Mouse (Mus musculus) frontal cortex, postnatal 10 days (tissue): Measurements from ENCODE around the gene Mlc1.

Experiments used
- DNase-seq, 2 experiments: peaks; one replicate each; pipeline ENCODE4 v3.0.0; 2022; ENCODE audit warnings: low spot score in 2 of 2, mixed read lengths in 1 of 2

Gene Mlc1

GRCm38 (mm10) chr15:88937291-88937650, 41.5 kb downstream of the Mlc1 start:
- no peak for DNase-seq

DNA sequence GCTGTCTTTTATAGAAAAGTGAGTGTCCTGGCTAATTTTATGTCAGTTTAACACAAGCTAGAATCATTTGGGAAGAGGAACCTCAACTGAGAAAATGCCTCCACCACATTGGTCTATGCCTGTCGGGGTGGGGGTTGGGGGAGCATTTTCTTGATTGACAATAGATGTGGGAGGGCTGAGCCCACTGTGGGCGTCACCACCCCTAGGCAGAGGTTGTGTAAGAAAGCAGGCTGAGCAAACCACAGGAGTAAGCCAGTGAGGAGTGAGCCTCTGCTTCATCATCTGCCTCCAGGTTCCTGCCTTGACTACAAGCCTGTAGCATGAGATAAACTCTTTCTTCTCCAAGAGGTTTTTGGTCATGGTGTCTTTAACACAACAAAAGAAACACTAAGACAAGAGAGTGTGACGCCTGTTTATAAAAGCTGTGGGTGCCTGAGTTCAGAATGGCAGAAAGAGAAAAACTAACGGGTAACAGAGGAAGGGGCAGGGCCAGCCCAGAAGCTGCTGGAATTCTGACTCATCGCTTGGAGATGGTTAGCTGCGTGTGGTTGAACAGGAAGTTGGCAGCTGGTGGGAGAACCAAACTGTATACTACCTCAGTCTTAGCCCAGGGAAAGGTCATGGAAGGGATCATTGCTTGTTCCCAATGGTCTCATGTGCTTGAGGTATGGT, 42.1 kb downstream of the Mlc1 start:
- DNase-seq = no peak

DNA sequence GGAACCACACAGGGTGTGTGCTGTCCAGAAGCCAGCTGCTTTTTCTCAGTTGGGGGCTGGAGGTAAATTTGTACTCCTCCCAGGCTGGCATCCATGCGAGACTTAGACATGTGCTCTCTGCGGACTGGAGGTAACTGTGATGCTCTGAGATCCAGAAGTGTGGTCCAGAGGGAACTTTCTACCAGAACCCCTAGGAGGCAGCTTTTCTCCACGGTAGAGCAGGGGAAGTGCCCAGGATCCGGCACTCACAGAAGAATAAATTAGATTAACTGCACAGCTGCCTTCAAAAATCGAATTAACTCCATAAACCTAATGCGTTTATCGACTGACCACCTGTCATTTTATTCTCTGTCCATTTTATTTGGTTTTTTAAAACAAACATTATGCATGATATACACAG, 44.7 kb downstream of the Mlc1 start:
- no peak for DNase-seq

DNA sequence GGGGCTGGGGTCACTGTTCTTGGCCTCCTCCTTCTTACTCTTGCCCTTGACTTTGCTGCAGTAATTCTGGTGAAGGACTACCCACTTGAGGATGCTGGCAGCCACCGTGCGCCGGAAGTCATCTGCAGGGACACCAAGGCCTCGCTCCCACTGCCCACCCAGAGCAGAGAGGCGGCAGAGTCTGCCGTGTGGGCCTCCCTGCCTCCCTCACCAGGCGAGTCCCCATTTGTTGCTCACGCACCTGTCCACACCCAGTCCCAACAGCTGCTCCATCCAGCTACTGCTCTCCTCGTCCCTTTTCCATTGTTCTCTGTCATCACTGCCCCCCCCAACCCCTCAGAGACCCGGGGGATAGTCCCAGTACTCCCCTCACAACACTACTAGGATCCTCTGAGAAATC, 46.1 kb downstream of the Mlc1 start:
- DNase-seq = no peak

GRCm38 (mm10) chr15:88921992-88922310, 56.9 kb downstream of the Mlc1 start:
- no peak for DNase-seq

- DNase-seq = peak; percentile 44 to 70
Observed at GRCm38 (mm10) chr15:88921131-88921991, 57.4 kb downstream of the Mlc1 start.

GRCm38 (mm10) chr15:88920065-88920464, 58.7 kb downstream of the Mlc1 start:
- DNase-seq = no peak

- no peak for DNase-seq
Observed at GRCm38 (mm10) chr15:88919328-88919727, 59.5 kb downstream of the Mlc1 start.

DNA sequence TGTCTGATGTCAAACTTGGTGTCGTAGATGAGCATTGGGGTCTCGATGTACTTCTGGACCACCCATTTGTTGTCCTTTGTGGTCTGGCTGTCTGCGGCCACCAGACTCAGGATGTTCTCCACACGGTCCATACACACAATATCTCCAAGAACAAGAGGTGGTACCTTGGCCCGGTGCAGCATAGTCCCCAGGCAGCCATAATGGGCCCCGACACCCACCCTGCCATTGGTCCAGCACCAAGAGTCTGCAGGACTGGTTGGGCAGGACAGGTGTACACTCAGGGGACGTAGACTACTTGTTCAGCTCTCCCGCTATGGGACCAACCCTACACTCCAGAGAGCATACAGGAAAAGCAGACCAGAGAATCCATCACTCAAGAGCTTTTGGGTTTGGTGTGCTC, 61.7 kb downstream of the Mlc1 start:
- DNase-seq = no peak

DNA sequence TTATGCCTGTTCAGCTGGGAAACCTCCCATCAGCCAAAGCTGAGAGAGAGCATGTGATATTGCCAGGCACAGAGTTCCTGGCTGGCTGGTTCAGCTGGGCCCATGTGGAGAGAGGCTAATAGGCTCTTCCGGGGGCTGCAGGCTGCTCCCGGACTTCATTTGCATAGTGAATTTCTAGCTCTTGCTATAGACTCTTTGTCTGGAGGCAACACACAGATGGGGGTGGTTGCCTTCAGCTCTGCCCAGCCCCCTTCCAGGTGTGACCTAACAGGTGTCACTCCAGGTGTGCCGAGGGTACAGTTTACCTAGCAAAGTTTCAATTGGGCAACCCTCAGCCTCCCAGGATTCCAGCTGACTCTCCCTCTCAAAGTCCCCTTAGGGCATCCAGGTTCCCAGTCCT, 62.4 kb downstream of the Mlc1 start:
- DNase-seq = no peak

GRCm38 (mm10) chr15:88915046-88915445, 63.8 kb downstream of the Mlc1 start:
- no peak for DNase-seq

DNA sequence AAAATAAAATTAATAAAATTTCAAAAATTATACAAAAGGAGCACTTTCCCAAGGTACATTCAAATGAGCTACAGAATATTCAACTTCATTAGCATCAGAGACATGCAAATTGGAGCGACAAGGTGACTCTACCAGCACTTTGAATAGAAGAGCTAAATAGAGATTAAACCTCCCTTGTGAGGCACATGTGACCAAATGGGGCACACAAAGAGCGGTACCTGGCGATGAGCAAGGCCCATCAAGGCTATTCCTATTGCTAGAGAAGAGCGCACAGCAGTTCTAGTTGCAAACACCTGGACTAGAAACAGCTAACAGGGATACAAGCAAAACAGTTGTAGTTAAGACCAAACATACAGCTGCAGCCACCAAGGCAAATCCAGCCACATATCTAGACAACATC, 72.5 kb downstream of the Mlc1 start:
- DNase-seq = no peak
